Comparison of ENCODE assay signal across 7 mouse cellular contexts in the genomic region with DNA sequence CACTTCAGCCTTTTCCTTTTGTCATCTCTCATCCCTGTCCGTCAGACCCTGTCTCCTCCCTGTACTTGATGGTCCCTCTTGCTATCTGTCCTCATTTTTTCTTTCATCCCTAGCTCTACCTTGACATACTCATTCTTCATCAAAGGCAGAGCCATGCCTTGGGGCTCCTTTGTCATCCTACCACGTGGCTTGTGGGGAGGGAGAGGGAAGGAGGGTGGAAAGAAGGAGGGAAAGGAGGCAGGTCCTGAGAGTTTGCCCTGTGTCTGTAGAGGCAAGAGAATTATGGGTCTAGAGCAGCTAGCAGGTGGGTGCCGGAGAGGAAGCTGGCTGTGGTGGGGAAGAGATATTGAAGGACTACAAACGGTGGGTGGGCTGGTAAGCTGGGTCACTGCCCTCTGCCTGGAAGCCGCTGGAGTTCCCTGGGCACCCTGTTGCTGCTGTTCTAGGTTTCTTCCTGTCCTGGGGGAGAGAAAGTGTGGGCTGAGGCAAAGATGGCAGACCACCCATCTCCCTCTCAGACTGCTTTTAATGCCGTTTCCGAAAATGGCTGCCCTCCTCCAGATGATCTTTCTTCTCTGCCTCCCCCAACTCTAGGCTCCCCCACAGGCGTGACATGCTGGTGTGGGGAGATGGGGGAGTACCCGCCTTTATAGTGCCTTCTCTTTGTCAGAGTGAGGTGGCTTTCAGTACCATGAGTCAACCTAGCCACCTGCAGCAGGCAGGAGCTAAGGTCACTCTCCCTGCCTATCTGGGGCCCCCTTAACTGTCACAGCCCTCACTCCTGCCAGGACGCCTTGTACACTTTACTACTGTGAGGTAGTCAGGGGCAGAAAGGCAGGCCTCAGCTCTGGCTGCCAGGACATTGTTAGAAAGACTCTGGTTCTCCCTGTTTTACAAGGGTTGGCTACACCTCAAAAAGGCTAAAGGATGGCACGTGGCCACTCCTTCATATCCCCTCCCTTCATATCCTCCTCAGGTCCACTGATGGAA. TPM values are rescaled to one million over a fixed set of nuclear protein-coding genes. Genes with fewer than 3 reads are reported as not detected.
A peak's percentile ranks its signal among the peaks of the same experiment; 100 is the strongest.
DNase-seq lines count a peak whose midpoint lies in the region; ATAC-seq lines count a peak whose summit lies in the region.

No protein-coding gene starts in this region.

- H3K9me3 ChIP-seq in neural tube, embryonic 11.5 days (ENCODE audit: control insufficient read depth, low read length): no peaks in the 10 kb centered on the region
- H3K9me3 ChIP-seq in forebrain, embryonic 15.5 days: no peaks in the 10 kb centered on the region
- no peaks in the 10 kb centered on the region for H3K9me3 ChIP-seq in limb, embryonic 10.5 days (replicated peaks)
- no peaks in the 10 kb centered on the region for H3K9me3 ChIP-seq in stomach, embryonic 15.5 days

- peak overlapping the region; percentile 72; the same call in 1 of the 2 replicates for H3K4me3 ChIP-seq in neural tube, embryonic 11.5 days (ENCODE audit: low read depth, low read length)
- H3K4me3 ChIP-seq in forebrain, embryonic 15.5 days: peak overlapping the region; percentile 92
- peak overlapping the region; percentile 19; the same call in 1 of the 2 replicates for H3K4me3 ChIP-seq in limb, embryonic 10.5 days
- H3K4me3 ChIP-seq in stomach, embryonic 15.5 days (replicated peaks): no peak overlapping the region

- H3K36me3 ChIP-seq in neural tube, embryonic 11.5 days (ENCODE audit: control insufficient read depth, insufficient read depth, low read length): peaks cover 4% of the 10 kb centered on the region
- peaks cover 6% of the 10 kb centered on the region for H3K36me3 ChIP-seq in forebrain, embryonic 15.5 days
- peaks cover 20% of the 10 kb centered on the region for H3K36me3 ChIP-seq in limb, embryonic 10.5 days
- H3K36me3 ChIP-seq in stomach, embryonic 15.5 days: no peaks in the 10 kb centered on the region

- peak overlapping the region; percentile 82 for H3K4me2 ChIP-seq in neural tube, embryonic 11.5 days (ENCODE audit: low read depth)
- peak overlapping the region; percentile 96 for H3K4me2 ChIP-seq in forebrain, embryonic 15.5 days (replicated peaks)
- peak overlapping the region; percentile 76; the same call in 1 of the 2 replicates for H3K4me2 ChIP-seq in stomach, embryonic 15.5 days

- ATAC-seq in neural tube, embryonic 11.5 days (ENCODE audit: insufficient read depth, low FRiP score, low TSS enrichment): no peak
- ATAC-seq in forebrain, embryonic 15.5 days (replicated peaks): no peak
- no peak for ATAC-seq in stomach, embryonic 15.5 days (ENCODE audit: insufficient read depth, low FRiP score, low read depth)

- 59% methylated on average over 11 of the region's 11 CpGs for WGBS in neural tube, embryonic 11.5 days
- 47% methylated on average over 11 of the region's 11 CpGs for WGBS in forebrain, embryonic 15.5 days
- 64% methylated on average over 11 of the region's 11 CpGs for WGBS in limb, embryonic 10.5 days
- WGBS in stomach, embryonic 15.5 days: 56% methylated on average over 11 of the region's 11 CpGs

- H3K27ac ChIP-seq in neural tube, embryonic 11.5 days (ENCODE audit: low read depth, low read length): no peak overlapping the region
- peak overlapping the region; percentile 98 for H3K27ac ChIP-seq in forebrain, embryonic 15.5 days (replicated peaks)
- 0 out of 2 replicates have a peak overlapping the region, but pooled peaks have one; percentile 19 for H3K27ac ChIP-seq in limb, embryonic 10.5 days
- H3K27ac ChIP-seq in stomach, embryonic 15.5 days: no peak overlapping the region

- H3K27me3 ChIP-seq in neural tube, embryonic 11.5 days (ENCODE audit: control insufficient read depth, insufficient read depth, low read length): 0 out of 2 replicates have a peak, but pooled peaks cover 2% of the 10 kb centered on the region
- no peaks in the 10 kb centered on the region for H3K27me3 ChIP-seq in forebrain, embryonic 15.5 days
- H3K27me3 ChIP-seq in limb, embryonic 10.5 days (ENCODE audit: low read depth, poor library complexity, severe bottlenecking): peaks cover 22% of the 10 kb centered on the region
- peaks cover 6% of the 10 kb centered on the region; the same call in 1 of the 2 replicates for H3K27me3 ChIP-seq in stomach, embryonic 15.5 days (replicated peaks)

- DNase-seq in neural tube, embryonic 11.5 days (ENCODE audit: low spot score): no peak
- DNase-seq in neural tube, embryonic 10.5 days (ENCODE audit: extremely low spot score, low spot score): no peak
- DNase-seq in limb, embryonic 10.5 days (ENCODE audit: low spot score): no peak
- DNase-seq in thymus, postnatal 25 days: no peak
- DNase-seq in kidney, adult 9 months: no peak

- H3K9ac ChIP-seq in neural tube, embryonic 11.5 days (ENCODE audit: low read length): peak overlapping the region; percentile 88; the same call in 1 of the 2 replicates
- peak overlapping the region; percentile 99 for H3K9ac ChIP-seq in forebrain, embryonic 15.5 days (replicated peaks)
- H3K9ac ChIP-seq in stomach, embryonic 15.5 days: no peak overlapping the region

- H3K4me1 ChIP-seq in neural tube, embryonic 11.5 days (ENCODE audit: control insufficient read depth, insufficient read depth, low read length): peaks cover 27% of the 10 kb centered on the region
- peaks cover 80% of the 10 kb centered on the region for H3K4me1 ChIP-seq in forebrain, embryonic 15.5 days
- H3K4me1 ChIP-seq in limb, embryonic 10.5 days: peaks cover 57% of the 10 kb centered on the region
- peaks cover 13% of the 10 kb centered on the region; the same call in 1 of the 2 replicates for H3K4me1 ChIP-seq in stomach, embryonic 15.5 days

RNA-seq across cellular contexts. Expression of gene Dnajb5, which starts 1.9 kb away (rescaled TPM):
- polyA plus RNA-seq in neural tube, embryonic 11.5 days (2014; fragmentation: Nextera tagmentation; extraction: Ambion mirVana): 21.3 and 21.5 TPM in 2 replicates
- polyA plus RNA-seq in forebrain, embryonic 15.5 days (2015; fragmentation: Nextera tagmentation; extraction: Ambion mirVana): 49.3 and 55.1 TPM in 2 replicates
- 7.0 and 8.8 TPM in 2 replicates for polyA plus RNA-seq in limb, embryonic 10.5 days (2016; fragmentation: Nextera tagmentation; extraction: Ambion mirVana)
- 7.6 and 9.2 TPM in 2 replicates for polyA plus RNA-seq in stomach, embryonic 15.5 days (2015; fragmentation: Nextera tagmentation; extraction: Ambion mirVana)

RNA-seq across cellular contexts. Expression of gene 1700022I11Rik, which starts 17.9 kb away (rescaled TPM):
- polyA plus RNA-seq in neural tube, embryonic 11.5 days (2014; fragmentation: Nextera tagmentation; extraction: Ambion mirVana): 0.39 and 0.56 TPM in 2 replicates
- 0.41 TPM in 2 replicates for polyA plus RNA-seq in forebrain, embryonic 15.5 days (2015; fragmentation: Nextera tagmentation; extraction: Ambion mirVana)
- 0.51 and 0.87 TPM in 2 replicates for polyA plus RNA-seq in limb, embryonic 10.5 days (2016; fragmentation: Nextera tagmentation; extraction: Ambion mirVana)
- 0.43 and 1.7 TPM in 2 replicates for polyA plus RNA-seq in stomach, embryonic 15.5 days (2015; fragmentation: Nextera tagmentation; extraction: Ambion mirVana)

RNA-seq across cellular contexts. Expression of gene Phf24, which starts 35.0 kb away (rescaled TPM):
- polyA plus RNA-seq in neural tube, embryonic 11.5 days (2014; fragmentation: Nextera tagmentation; extraction: Ambion mirVana): 2.7 and 3.6 TPM in 2 replicates
- polyA plus RNA-seq in forebrain, embryonic 15.5 days (2015; fragmentation: Nextera tagmentation; extraction: Ambion mirVana): 20.5 and 22.2 TPM in 2 replicates
- 0.16 TPM in 1 of 2 replicates, not detected in the other for polyA plus RNA-seq in limb, embryonic 10.5 days (2016; fragmentation: Nextera tagmentation; extraction: Ambion mirVana)
- 1.1 and 2.1 TPM in 2 replicates for polyA plus RNA-seq in stomach, embryonic 15.5 days (2015; fragmentation: Nextera tagmentation; extraction: Ambion mirVana)

RNA-seq across cellular contexts. Expression of gene Vcp, which starts 48.8 kb away (rescaled TPM):
- polyA plus RNA-seq in neural tube, embryonic 11.5 days (2014; fragmentation: Nextera tagmentation; extraction: Ambion mirVana): 664 and 691 TPM in 2 replicates
- polyA plus RNA-seq in forebrain, embryonic 15.5 days (2015; fragmentation: Nextera tagmentation; extraction: Ambion mirVana): 505 and 521 TPM in 2 replicates
- 650 and 691 TPM in 2 replicates for polyA plus RNA-seq in limb, embryonic 10.5 days (2016; fragmentation: Nextera tagmentation; extraction: Ambion mirVana)
- polyA plus RNA-seq in stomach, embryonic 15.5 days (2015; fragmentation: Nextera tagmentation; extraction: Ambion mirVana): 430 and 514 TPM in 2 replicates

RNA-seq across cellular contexts. Expression of gene Fancg, which starts 58.8 kb away (rescaled TPM):
- 17.3 and 19.3 TPM in 2 replicates for polyA plus RNA-seq in neural tube, embryonic 11.5 days (2014; fragmentation: Nextera tagmentation; extraction: Ambion mirVana)
- 28.1 and 29.9 TPM in 2 replicates for polyA plus RNA-seq in forebrain, embryonic 15.5 days (2015; fragmentation: Nextera tagmentation; extraction: Ambion mirVana)
- 25.5 and 26.8 TPM in 2 replicates for polyA plus RNA-seq in limb, embryonic 10.5 days (2016; fragmentation: Nextera tagmentation; extraction: Ambion mirVana)
- polyA plus RNA-seq in stomach, embryonic 15.5 days (2015; fragmentation: Nextera tagmentation; extraction: Ambion mirVana): 13.0 and 17.2 TPM in 2 replicates

Comparison
In these comparisons a context has a peak if more than half of its experiments do, and no peak if none do; other contexts are left out.
1. H3K27ac ChIP-seq: peak in forebrain, embryonic 15.5 days (single experiment) and limb, embryonic 10.5 days (single experiment); none in neural tube, embryonic 11.5 days (single experiment) and stomach, embryonic 15.5 days (single experiment).
2. Peak in every context shown above with its lines, with median percentiles within 50 percentile points of each other: H3K4me2 ChIP-seq.